Mouse (Mus musculus) spleen, postnatal 14 days (tissue): ENCODE measurements around the gene Fam69b.

Experiments used
- DNase-seq, 2 experiments: peaks; one replicate each; pipeline ENCODE4 v3.0.0; 2021 to 2022; ENCODE audit warnings: low spot score in 2 of 2

Gene Fam69b

GRCm38 (mm10) chr2:26598462-26598861 is 29.8 kb upstream of the Fam69b start:
- DNase-seq: no peak

- no peak for DNase-seq
Measured at GRCm38 (mm10) chr2:26599965-26600364, 28.3 kb upstream of the Fam69b start.

- DNase-seq: no peak
Measured at GRCm38 (mm10) chr2:26600664-26601063, 27.6 kb upstream of the Fam69b start.

GRCm38 (mm10) chr2:26601595-26601994 is 26.7 kb upstream of the Fam69b start:
- no peak for DNase-seq

GRCm38 (mm10) chr2:26602631-26603030 is 25.6 kb upstream of the Fam69b start:
- no peak for DNase-seq

GRCm38 (mm10) chr2:26603159-26603558 is 25.1 kb upstream of the Fam69b start:
- DNase-seq: no peak

GRCm38 (mm10) chr2:26603720-26604671 is 24.3 kb upstream of the Fam69b start, which contains the start of gene Agpat2:
Gene Agpat2 (minus strand): TSS chr2:26604417.
- DNase-seq: peak; percentile 46 to 59

- no peak for DNase-seq
Measured at GRCm38 (mm10) chr2:26605331-26605730, 22.9 kb upstream of the Fam69b start.

GRCm38 (mm10) chr2:26606579-26606978 is 21.7 kb upstream of the Fam69b start:
- no peak for DNase-seq

- DNase-seq: no peak
Measured at GRCm38 (mm10) chr2:26607056-26607910, 21.0 kb upstream of the Fam69b start.

GRCm38 (mm10) chr2:26608781-26609180 is 19.5 kb upstream of the Fam69b start:
- no peak for DNase-seq

GRCm38 (mm10) chr2:26609261-26609661 is 19.0 kb upstream of the Fam69b start:
- DNase-seq: no peak

GRCm38 (mm10) chr2:26610526-26610925 is 17.7 kb upstream of the Fam69b start:
- DNase-seq: no peak

GRCm38 (mm10) chr2:26611054-26611453 is 17.2 kb upstream of the Fam69b start:
- DNase-seq: no peak

GRCm38 (mm10) chr2:26611896-26612295 is 16.4 kb upstream of the Fam69b start:
- no peak for DNase-seq

GRCm38 (mm10) chr2:26614903-26615302 is 13.4 kb upstream of the Fam69b start:
- no peak for DNase-seq

GRCm38 (mm10) chr2:26615459-26616124 is 12.7 kb upstream of the Fam69b start:
- no peak for DNase-seq

GRCm38 (mm10) chr2:26617331-26617730 is 10.9 kb upstream of the Fam69b start:
- DNase-seq: no peak

GRCm38 (mm10) chr2:26617928-26618327 is 10.3 kb upstream of the Fam69b start:
- DNase-seq: no peak

GRCm38 (mm10) chr2:26621246-26621645 is 7.0 kb upstream of the Fam69b start:
- no peak for DNase-seq

- no peak for DNase-seq
Measured at GRCm38 (mm10) chr2:26622984-26623383, 5.3 kb upstream of the Fam69b start.

GRCm38 (mm10) chr2:26625419-26625818 is 2.8 kb upstream of the Fam69b start:
- no peak for DNase-seq
